Comparison of ENCODE assay signal across 13 mouse cellular contexts in the genomic region with DNA sequence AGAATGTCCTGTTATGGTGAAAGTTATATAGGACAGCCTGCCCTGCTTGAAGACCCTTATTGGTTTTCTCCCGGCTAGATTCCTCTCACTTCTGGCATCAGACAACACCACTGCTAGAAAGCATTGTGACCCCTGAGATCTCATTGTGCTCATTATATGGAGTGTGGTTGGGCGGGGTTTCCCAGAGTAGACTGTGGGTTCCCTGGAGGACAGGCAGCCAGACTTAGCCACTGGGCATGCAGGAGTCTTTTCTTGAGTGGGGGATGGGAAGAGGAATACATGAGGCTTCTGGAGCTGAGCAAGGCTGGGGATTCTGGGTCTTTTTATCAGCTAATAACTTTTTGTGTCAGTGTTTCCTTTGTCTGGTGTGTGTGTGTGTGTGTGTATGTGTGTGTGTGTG.
DNase-seq lines count a peak whose midpoint lies in the region; ATAC-seq lines count a peak whose summit lies in the region.
"Had no signal": no experiment of that assay in that cellular context is flagged by ENCODE, and none has a peak within 500 bp of the region (broad histone marks: within the 10 kb centered on the region; RNA-seq: fewer than 3 reads in every experiment).

No protein-coding gene starts in this region.

- H3K9ac ChIP-seq in embryonic facial prominence, embryonic 15.5 days, result no peak overlapping the region
- no peak overlapping the region for H3K9ac ChIP-seq in limb, embryonic 13.5 days
- H3K9ac ChIP-seq in neural tube, embryonic 13.5 days, result no peak overlapping the region

- H3K9me3 ChIP-seq in heart, embryonic 10.5 days, result no peaks in the 10 kb centered on the region
- no peaks in the 10 kb centered on the region for H3K9me3 ChIP-seq in embryonic facial prominence, embryonic 15.5 days (replicated peaks)
- no peaks in the 10 kb centered on the region for H3K9me3 ChIP-seq in limb, embryonic 13.5 days
- no peaks in the 10 kb centered on the region for H3K9me3 ChIP-seq in neural tube, embryonic 13.5 days
- H3K9me3 ChIP-seq: G1E had no signal

- H3K4me3 ChIP-seq in heart, embryonic 10.5 days, result no peak overlapping the region
- H3K4me3 ChIP-seq in embryonic facial prominence, embryonic 15.5 days (replicated peaks), result no peak overlapping the region
- no peak overlapping the region for H3K4me3 ChIP-seq in limb, embryonic 13.5 days
- no peak overlapping the region for H3K4me3 ChIP-seq in neural tube, embryonic 13.5 days

- no peaks in the 10 kb centered on the region for H3K27me3 ChIP-seq in heart, embryonic 10.5 days (ENCODE audit: insufficient read depth, poor library complexity, severe bottlenecking)
- no peaks in the 10 kb centered on the region for H3K27me3 ChIP-seq in embryonic facial prominence, embryonic 15.5 days
- no peaks in the 10 kb centered on the region for H3K27me3 ChIP-seq in limb, embryonic 13.5 days
- no peaks in the 10 kb centered on the region for H3K27me3 ChIP-seq in neural tube, embryonic 13.5 days

- no peak overlapping the region for H3K4me2 ChIP-seq in embryonic facial prominence, embryonic 15.5 days (replicated peaks)
- H3K4me2 ChIP-seq in limb, embryonic 13.5 days (replicated peaks), result no peak overlapping the region
- no peak overlapping the region for H3K4me2 ChIP-seq in neural tube, embryonic 13.5 days

- peak; percentile 72; the same call in 1 of the 2 replicates for ATAC-seq in embryonic facial prominence, embryonic 15.5 days (ENCODE audit: insufficient number of reproducible peaks, low FRiP score, low TSS enrichment, low read depth)
- ATAC-seq in limb, embryonic 13.5 days (ENCODE audit: low FRiP score, low read depth), result 0 out of 2 replicates have a peak, but pooled peaks have one; percentile 26
- peak; percentile 62; the same call in 1 of the 2 replicates for ATAC-seq in neural tube, embryonic 13.5 days (ENCODE audit: low read depth)

- H3K27ac ChIP-seq in heart, embryonic 10.5 days, result no peak overlapping the region
- no peak overlapping the region for H3K27ac ChIP-seq in embryonic facial prominence, embryonic 15.5 days (replicated peaks)
- H3K27ac ChIP-seq in limb, embryonic 13.5 days, result no peak overlapping the region
- no peak overlapping the region for H3K27ac ChIP-seq in neural tube, embryonic 13.5 days (replicated peaks)

- 56% methylated on average over 2 of the region's 2 CpGs for WGBS in heart, embryonic 10.5 days
- 32% methylated on average over 2 of the region's 2 CpGs for WGBS in embryonic facial prominence, embryonic 15.5 days
- WGBS in limb, embryonic 13.5 days, result 35% methylated on average over 2 of the region's 2 CpGs
- 21% methylated on average over 2 of the region's 2 CpGs for WGBS in neural tube, embryonic 13.5 days

- peaks cover 5% of the 10 kb centered on the region for H3K4me1 ChIP-seq in heart, embryonic 10.5 days
- H3K4me1 ChIP-seq in embryonic facial prominence, embryonic 15.5 days, result no peaks in the 10 kb centered on the region
- peaks cover 21% of the 10 kb centered on the region for H3K4me1 ChIP-seq in limb, embryonic 13.5 days
- H3K4me1 ChIP-seq in neural tube, embryonic 13.5 days (replicated peaks), result peaks cover 29% of the 10 kb centered on the region

- no peaks in the 10 kb centered on the region for H3K36me3 ChIP-seq in heart, embryonic 10.5 days
- H3K36me3 ChIP-seq in embryonic facial prominence, embryonic 15.5 days, result no peaks in the 10 kb centered on the region
- no peaks in the 10 kb centered on the region for H3K36me3 ChIP-seq in limb, embryonic 13.5 days
- H3K36me3 ChIP-seq in neural tube, embryonic 13.5 days, result no peaks in the 10 kb centered on the region
- H3K36me3 ChIP-seq: G1E had no signal

- peak; percentile 83 for DNase-seq in heart, adult 11 months
- no peak for DNase-seq in heart, embryonic 10.5 days (ENCODE audit: low spot score)
- DNase-seq in kidney, postnatal 14 days, result no peak
- no peak for DNase-seq in thymus, postnatal 4 days
- DNase-seq in kidney, adult 11 months, result no peak
- DNase-seq: gastrocnemius, postnatal 14 days; heart, postnatal 36 days; kidney, postnatal 4 days; right cerebral cortex, adult 18-20 months had no signal
